Mouse (Mus musculus): Measurements from ENCODE around the gene Tbc1d8b.
"Not testable (repeated sequence)": the region's sequence is repeated elsewhere in the genome, so short reads cannot be mapped to it uniquely, and the experiment has no call there.

The Tbc1d8b gene

DNA sequence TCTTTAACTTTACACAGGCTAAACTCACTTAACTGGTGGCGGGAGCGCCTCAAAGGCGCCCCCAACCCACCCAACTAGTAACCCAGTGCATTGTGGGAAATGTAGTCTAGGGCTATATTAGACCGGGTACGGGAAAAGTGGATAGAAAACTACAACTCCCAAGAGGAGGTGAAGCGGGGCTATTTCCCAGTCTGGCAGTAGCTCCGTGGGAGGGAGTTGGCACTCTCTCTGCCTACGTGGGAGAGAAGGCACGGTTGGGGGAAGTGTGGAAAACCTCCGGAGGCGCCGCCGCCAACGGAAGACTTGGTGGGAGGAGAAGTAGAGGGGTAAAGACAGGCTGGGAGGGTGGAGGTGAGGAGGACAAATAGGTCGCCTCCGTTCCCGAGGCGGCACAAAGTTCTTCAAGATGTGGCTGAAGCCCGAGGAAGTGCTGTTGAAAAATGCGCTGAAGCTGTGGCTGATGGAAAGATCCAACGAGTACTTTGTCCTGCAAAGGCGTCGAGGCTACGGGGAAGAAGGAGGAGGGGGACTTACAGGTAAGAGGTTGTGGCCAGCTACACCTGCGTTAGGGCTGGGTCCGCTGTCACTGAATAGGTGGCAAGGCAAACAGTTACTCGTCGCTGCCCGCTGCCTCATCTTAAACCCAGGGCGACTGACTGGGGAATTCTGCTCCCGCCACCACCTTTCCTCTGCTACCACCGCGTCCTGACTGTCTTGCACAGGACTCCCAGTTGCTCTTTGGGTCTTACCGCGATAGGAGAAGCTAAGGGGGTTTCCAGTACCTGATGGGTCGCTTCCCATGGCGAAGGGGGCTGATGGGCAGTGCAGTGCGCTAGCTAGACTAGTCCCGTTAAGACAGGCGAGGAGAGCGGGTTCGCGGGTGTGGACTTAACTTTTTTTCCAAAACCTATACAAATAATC is at the start of gene Tbc1d8b:
Gene Tbc1d8b (plus strand): TSS at position 222 of the 921 bp plus-strand sequence.
- peak; percentile 90 for DNase-seq

DNA sequence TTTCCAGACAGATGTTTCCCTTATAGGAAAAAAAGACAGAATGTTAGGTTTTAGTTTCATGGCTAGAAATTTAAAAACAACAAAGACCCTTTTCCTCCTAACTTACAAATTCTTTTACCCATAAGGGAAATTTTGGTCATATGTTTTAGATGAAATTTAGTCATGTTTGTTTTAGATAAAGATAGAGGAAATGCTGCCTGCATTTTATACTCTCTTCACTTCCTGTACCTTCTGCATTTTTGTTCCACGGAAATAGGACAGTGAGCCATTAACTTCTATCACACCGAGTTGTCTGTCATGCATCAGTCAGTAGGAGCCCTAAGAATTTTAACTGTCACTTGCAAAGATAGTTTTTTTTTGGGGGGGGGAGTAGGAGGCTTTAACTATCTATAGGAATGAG is 45.1 kb upstream of the Tbc1d8b start:
- DNase-seq = no peak

DNA sequence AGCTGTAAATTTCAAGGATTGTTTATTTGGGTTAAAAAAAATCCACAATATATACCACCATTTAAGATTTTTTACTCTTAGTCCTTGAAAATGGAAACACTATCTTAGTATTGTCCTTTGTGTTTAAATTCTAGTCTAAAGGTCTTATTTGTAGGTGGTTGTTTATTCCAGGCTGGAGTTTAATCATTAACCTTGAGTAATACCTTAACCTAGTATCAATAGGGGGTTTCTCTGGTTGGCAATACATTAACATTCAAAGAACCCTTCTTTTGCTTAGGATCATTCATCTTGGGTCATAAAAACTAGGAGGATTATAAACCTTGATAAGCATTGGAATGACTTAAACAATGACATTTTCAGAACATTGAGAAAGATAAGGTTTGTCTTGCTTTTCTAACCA is 44.4 kb upstream of the Tbc1d8b start:
- no peak for DNase-seq

DNA sequence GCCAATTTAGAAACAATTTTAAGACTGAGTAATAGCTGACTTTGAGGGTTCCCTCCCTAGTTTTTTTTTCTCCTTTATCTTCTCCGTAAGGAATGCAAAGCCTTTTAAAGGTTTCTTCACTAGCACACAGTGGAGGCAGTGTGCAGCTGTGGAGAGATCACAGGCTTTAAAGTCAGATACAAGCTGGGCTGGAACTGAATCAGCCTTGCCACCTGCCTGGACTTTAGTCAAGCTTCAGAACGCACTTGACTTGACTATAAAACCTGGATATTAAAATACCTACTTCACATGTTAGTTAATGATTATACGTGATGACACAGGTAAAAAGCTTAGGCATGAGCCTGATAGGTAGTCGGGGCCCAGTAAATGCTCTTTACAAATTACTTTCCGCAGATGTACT is 32.6 kb upstream of the Tbc1d8b start:
- DNase-seq = no peak

DNA sequence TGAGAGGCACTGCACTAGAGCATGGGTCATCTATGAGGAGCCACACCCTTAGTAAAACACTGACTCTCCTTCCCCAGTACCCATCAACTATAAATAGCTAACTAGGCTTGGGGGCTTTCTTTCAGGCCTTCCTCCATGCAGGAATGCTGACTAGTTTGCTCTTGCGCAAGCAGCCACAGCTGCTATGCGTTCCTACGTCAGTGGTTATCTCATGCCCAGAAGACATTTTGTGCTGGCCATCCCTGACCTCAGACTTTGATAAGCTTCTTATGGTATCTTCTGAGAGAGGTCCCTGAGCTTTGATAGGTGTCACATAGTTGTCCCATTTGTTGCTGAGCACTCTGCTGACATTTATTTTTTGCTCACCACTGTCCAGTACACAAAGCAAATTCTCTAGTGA is 31.5 kb upstream of the Tbc1d8b start:
- DNase-seq = no peak

DNA sequence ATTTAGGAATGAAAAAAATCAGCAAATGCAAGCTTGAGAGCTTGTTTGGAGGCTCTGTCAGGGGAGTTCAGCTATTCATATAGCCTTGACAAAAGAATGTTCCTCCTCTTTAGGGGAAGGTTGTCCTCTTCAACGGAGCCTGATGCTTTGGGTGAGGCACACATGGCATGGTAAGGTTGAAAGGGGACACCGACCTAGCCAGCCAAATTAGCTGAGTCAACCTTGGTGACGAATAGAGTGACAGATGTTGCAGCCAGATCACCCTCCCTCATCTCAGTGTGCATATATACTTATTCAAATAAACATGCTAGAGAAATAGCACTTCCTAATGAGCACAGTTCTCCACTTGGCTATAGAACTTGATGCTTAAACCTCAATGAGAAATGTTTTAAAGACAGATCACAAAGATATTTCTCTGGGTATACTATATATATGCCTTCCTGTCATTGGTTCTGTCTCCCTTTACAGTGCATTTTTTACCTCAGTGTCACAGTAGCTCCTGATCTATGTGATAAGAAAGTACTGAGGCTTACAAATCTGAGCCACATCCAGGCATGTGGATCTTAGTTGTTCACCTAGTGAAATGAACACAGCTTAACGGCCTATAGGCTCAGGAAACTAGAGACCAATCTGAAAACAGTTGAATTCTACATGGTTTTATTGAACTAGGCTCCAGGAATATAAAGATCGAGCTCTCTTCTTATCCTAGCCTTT is 30.3 kb upstream of the Tbc1d8b start:
- DNase-seq = no peak

DNA sequence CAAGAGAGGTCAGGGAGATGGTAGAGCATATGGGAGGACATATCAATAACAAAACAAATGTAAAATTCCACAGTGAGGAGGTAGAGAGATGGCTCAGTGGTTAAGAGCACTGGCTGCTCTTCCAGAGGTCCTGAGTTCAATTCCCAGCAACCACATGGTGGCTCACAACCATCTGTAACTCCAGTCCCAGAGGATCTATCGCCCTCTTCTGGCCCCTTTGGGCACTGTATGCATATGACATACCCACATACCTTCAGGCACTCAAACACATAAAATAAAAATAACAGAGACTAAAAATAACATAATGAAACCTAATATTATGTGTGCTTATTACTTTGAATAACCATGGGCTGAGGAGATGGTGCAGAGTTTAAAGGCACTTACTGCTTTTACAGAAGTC is 22.7 kb upstream of the Tbc1d8b start:
- DNase-seq = no peak

DNA sequence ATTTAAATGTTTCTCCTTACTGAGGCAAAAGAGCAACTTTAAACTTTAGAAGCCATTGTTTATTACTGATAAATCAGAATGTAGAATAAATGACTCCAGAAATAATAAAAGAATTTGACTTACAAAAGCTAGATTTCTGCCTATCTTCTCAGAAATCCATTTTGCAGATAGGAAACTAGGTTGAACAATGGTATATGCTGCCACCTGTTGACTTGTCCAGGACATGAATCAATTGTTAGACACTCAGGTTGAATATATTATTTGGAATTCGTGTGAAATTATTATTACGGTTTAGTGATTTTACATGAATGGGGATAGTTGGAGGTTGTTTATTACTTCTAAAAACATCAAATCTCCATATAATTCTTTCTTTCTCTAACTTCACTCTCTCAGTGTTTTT is 19.0 kb upstream of the Tbc1d8b start:
- DNase-seq = no peak

DNA sequence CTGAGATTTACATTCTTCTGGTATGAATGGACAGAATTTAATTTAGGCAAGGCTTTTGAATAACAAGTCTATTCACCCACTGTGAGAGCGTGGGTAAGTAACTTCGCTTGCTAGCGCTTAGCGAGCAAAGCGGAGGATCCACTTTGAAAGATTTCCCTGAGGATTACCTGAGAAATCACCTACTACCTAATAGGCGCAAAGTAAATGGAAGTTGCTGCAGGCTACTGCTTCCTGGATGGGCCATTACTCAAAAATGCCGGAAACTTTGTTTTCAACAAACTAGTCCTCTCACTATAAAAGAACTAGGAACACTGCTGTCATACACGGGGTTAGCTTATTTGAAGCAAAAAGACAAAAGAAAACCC is 404 bp upstream of the Tbc1d8b start:
- peak; percentile 5 for DNase-seq

DNA sequence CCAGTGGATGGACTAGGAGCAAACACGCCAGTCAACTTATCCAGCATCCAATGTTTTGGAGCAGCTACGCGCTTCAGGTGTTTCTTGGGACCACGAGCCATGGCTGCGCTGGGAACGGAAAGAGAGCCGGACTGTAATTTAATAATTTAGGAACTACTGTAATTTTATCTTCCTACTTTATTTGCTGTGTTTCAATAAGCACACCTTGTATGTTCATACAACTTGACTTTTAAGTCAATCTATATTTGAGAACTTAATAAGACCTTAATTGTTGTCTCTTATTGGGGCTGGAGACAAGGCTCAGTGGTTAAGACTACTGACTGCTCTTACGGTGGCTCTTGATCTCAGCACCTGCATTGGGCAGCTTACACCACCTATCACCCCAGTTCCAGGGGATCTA is 29.6 kb downstream of the Tbc1d8b start, which contains the start of gene Gm15013:
Gene Gm15013 (minus strand): TSS at position 101 of the 400 bp plus-strand sequence.
- DNase-seq = no peak

DNA sequence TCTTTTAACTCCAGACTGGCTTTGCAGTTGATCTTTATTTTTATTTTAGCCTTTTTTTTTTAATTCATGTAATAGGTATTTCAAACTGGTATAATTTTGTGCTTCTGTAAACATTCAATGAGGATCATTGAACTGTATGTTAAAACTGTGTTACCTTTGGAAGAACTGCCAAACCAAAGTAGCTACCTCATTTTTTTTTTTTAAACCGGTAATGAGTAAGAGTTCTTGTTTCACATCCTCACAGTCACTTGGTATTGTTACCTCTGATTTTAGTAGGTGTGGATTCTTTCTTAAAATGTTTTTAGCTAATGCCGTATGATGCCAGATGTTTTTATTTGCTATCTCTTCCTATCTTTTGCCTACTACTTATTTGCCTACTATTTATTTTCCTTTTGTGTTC is 37.6 kb downstream of the Tbc1d8b start:
- DNase-seq = no peak

DNA sequence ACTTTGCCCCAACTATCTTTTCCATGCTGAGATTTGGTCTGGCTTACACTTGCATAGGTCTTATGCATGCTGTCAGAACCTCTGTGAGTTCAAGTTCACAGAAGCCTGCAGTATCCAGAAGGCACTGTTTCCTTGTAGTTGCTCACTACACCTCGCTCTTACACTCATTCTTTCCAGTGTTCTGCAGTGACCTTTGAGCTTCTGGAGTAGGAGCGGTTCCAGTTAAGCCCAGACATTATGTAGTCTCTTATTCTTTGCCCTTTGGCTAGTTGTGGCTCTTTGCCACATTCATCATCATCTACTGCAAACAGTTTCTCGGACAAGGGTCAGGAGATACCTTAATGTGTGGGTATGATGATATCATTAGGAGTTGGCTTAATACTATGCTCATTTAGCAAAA is 45.7 kb downstream of the Tbc1d8b start:
- DNase-seq = no peak

DNA sequence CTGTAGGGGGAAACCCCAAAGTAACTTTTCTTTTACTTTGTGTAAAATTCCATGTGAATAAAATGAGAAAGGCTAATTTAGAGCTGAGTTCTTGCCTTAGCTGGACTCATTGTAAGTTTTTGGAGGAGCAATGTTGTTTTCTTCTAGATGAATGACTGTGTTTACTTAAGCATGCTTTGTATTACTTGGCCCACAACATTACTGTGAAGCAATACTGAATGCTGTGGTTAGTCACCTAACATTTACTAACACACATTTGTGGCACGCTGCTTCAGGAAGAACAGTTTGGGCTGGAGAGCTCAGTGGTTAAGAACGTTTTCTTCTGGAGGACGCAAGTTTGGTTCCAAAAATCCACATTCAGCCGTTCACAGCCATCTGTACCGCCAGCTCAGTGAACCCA is 52.3 kb downstream of the Tbc1d8b start:
- DNase-seq = no peak

DNA sequence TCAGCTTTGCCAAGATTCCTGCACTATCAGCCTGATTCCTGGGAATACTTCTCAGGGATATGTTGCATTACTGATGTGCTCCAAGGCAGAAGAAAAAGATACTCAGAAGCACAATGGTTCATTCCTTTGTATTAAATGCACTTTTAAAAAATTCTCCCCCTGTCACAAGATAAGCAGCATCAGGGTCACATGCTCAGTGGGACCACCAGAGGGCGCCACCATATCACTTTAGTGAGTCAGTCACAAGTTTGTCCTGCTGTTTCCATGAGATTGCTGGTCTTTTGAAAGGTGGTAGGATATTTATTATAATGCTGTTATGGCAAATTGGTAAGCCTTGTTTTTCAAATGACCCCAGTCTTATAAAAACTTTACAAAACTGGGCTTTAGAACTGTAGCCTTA is 67.1 kb downstream of the Tbc1d8b start:
- peak; percentile 13 for DNase-seq

DNA sequence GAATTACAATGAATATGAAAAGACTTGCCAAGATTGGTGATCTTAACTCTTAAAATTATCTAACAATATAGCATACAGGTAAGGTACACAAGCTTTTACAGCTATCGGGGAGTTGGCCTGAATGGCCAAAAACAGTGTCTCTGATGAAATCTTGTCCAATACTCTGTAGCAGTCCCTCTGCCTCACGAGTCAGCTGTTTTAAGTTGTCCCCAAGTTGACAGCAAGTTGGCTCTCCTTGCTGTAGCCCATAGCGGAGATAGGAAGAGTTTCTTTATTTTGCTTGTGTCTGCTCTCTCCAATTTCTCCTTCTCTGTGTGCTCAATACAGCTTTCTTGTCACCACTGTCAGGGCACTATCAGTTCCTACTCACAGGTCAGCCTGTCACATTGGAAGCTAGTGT is 73.8 kb downstream of the Tbc1d8b start:
- not testable (repeated sequence) for DNase-seq

DNA sequence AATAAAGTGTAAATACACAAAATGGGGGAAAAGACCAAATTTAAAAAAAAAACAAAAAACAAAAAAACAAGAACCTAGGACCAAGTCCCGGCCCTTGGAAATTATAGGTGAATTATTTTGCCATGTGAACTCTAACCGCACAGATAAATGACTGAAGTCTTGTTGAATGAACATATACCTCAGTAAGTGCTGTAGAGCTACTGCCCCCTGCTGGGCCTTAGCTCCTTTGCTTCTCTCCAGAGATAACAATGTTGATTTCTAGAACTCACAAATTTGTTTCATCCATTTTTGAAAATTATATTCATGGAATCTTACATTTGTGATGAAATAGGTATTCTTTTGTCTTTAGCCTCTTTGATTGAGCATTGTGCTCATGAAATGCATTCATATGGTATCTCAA is 77.8 kb downstream of the Tbc1d8b start:
- DNase-seq = no peak

DNA sequence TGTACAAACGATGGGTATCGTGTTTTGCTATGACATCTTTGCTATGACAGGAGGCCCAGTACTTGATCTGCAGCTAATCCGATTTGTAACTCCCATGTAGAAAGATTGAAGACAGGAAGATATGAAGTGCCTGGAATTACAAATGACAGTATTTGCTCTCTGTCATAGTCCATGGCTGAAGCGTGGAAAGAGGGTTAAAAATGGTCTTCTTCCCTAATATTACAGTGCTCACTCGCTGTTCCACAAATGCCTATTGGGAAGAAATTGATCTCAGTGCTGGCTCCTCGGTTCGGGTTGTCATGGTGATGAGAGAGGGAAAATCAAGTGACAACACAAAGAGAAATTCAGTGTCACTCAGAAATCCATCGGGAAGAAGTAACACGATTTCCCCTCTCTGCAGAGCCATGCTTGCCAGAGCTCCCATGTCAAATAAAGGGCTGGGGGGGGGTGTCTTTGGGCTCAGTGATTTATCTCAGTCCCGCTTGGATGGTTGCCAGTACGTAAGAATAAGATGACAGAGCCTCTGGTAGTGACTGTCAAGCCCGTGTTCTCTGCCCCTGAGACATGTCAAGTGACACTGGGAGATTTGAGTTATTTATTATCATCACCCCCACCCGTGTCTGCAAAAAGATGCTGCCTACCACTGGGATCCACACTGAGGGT is 85.3 kb downstream of the Tbc1d8b start:
- DNase-seq = no peak

DNA sequence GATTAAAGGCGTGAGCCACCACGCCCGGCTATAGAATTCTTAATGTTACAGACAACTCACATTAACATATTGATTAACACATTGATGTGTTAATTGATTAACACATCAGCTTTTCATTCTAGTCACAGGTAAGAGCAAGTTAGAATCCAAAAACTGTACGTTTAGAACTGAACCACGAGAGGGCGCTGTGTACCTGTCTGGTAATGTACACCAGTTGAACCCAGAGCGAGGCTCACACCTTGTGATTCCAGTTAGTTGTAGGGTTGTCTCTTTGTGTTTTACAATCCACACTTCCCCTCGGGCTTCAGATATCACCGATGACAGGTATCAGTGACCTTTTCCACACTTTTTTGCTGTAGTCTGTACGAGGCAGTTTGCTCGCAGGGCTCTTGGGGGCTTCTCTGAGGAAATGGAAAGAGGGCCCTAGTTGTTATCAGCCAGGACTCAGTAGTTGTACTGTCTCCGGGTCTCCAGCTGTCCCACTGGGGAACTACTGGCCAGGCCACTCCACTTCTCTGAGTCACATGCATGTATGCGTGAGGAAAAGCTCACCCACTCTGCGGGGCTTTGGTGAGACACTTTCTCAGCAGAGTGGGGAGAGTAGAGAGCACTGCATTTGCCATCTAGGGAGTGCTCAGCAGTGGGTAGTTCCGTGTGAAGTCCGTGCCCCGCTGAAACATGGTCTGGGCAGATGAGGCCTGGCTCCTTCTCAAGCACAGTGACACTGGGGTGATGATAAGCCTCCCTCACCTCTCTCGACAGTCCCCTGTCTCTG is 89.7 kb downstream of the Tbc1d8b start:
- DNase-seq = peak; percentile 21

DNA sequence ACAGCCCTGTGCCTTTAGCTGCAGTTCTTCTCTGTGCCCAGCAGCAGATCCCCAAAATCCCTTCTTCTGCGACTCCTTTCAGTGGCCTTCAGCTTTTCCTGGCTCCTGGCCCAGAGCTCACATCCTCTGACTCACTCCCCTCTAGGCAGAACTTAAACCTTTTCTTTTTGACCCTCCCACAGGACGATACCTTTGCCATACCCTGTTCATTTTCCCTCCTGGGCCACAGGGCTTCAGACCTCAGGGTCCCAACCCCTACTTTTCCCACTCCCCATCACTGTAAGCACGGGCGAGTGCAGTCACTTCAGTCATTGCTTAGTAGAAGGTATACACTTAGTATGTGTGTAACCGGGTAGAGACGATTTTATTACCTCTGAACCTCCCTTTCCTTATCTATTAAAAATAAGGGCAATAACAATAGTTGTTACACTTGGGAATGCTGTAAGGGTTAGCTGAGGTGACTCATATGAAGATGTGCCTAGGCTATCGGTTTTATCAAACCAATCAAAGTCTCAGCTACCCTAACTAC is 90.4 kb downstream of the Tbc1d8b start:
- DNase-seq = no peak

DNA sequence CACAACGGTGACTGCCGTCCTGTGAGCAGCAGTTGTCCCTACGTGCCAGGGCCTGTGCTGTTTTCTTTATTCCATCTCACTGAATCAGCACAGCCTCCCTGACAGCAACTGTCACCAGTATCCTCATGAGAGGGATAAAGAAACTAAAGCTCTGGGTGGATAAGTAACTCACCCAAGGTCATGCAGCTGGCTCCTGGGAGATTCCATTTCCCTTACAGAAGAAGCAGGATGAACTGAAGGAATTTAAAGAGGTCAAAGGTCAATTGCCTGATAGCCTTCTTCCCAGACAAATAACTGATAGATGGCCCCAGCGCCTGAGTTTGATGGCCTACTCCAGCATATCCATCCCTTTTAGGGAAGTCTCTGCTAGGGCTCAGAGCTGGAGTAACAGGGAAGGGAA is 92.6 kb downstream of the Tbc1d8b start:
- DNase-seq = no peak

DNA sequence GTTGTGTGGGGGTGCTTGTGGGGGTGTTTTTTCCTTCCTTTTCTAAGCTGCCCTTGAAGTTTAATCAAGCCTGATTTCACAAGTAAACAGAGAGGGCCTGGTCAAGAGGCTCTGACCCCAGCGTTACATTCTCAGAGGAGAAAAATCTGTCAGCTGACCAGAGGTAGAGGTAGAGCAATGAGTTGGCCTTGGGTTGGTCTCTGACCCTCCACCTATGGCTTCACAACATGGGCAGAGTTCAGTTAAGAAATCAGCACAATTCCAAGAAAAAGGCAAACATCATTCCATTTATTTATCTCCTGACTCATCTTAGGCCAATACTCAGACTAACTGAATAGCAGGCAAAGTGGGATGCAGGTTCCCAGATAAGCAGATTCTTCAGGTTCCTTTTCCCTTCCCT is 94.1 kb downstream of the Tbc1d8b start:
- DNase-seq = no peak

DNA sequence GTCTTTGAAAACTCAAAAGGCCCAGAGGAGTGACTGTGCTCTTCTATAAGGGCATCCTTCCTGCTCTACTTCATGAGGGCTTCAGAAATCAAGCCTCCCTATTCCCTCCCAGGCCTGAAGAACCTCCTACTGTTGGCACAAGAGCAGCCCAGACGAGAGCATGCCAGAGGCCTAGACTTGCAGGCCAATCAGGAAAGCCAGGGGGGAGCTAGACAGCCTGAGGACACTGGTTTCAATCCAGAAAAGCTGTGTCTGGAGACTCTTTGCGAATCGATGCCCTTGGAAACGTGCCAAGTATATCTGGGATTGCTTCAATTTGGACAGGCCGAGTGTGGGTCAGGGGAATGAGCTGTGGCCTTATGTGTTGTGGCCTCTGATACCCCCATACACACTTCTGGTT is 94.6 kb downstream of the Tbc1d8b start:
- no peak for DNase-seq

DNA sequence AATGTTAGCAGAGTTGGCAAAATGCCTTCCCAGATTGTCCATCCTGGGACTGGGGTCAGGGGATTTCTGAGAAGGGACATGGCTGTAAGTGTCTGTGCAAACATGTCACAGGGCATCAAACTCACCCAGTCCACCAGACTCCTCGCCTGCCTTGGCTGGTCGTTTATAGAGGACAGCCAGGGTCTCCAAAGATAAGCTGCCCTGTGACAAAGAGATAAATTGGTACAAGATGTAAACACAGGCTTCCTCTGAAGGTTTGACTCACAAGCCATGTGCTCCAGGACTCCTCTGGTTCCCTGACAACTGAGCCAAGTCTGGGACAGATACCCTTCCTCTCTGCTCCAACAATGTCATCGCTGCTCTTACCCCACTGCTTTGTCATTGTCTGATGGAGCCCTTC is 96.2 kb downstream of the Tbc1d8b start:
- no peak for DNase-seq

Measured in cerebellum, adult 9-11 months (tissue).